Mouse (Mus musculus) megakaryocyte, embryonic 14.5 days (primary cell): ENCODE data around the gene Fmo5.

Experiments used
- FLI1 ChIP-seq: IDR thresholded peaks from 2 replicates; pipeline ENCODE4 v1.6.1; 2012; ENCODE audit warnings: low read length, inconsistent platforms, mixed read lengths
- GATA1 ChIP-seq: IDR thresholded peaks from 3 replicates; pipeline ENCODE4 v1.6.1; 2012; ENCODE audit warnings: mixed read lengths, low read length, inconsistent platforms, borderline replicate concordance

DNA sequence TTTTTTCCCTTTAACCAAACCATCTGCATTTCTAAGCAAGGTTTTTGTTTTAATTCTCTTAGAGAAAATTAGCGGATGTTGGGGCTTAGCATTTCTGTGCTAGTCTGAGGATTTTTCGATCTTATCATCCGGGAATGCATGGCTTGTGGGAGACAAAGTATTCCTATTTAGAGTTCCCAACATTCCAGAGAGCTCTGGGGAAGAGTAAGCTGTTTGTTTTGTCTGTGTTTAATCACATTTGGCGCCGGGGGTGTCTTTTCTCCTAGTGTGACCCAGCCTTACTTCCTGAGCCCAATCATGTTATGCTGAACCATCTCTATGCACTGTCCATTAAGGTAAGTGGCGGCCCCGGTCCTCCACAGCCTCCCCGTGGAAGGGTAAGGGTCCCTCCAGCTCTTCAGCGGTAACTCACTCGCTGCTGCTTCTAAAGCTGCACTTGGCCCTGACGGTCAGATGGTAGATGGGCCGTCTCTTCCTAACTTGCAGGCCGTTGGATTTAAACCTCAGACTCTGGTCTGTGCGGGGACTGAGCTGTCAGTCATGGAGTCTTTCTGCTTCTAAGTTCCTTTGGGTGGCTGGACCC lies 38.6 kb downstream of the Fmo5 start:
- TF ChIP-seq GATA1 = no peak
- no peak for TF ChIP-seq FLI1
